Mouse (Mus musculus) lung, postnatal 0 days (tissue): ENCODE measurements around the gene Fiz1.

Experiments used
- CTCF ChIP-seq: IDR thresholded peaks from 2 replicates; pipeline ENCODE4 v1.5.1; 2016; ENCODE audit warnings: antibody characterized with exemption, mild to moderate bottlenecking
- EP300 ChIP-seq: IDR thresholded peaks from 2 replicates; pipeline ENCODE4 v1.6.1; 2016; ENCODE audit warnings: antibody characterized with exemption, mild to moderate bottlenecking, control low read depth

DNA sequence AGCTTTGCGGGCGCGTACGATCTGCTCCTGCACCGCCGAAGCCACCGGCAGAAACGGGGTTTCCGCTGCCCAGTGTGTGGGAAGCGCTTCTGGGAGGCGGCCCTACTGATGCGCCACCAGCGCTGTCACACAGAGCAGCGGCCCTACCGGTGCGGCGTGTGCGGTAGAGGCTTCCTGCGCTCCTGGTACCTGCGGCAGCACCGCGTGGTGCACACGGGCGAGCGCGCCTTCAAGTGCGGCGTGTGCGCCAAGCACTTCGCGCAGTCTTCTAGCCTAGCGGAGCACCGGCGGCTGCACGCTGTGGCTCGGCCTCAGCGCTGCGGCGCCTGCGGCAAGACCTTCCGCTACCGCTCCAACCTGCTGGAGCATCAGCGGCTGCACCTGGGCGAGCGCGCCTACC is 17.0 kb upstream of the Fiz1 start:
- TF ChIP-seq CTCF (no peak), EP300 (no peak)
